Mouse (Mus musculus): ENCODE results near the gene Arap1.

GRCm38 (mm10) chr7:101403831-101404230, 56.0 kb downstream of the Arap1 start:
- TF ChIP-seq CTCF (IDR thresholded peaks at IDR 0.05; ENCODE audit: extremely low read depth, insufficient read depth, insufficient read length, insufficient replicate concordance) (no peak), POLR2A (IDR thresholded peaks at IDR 0.05; ENCODE audit: low read depth, low read length) (no peak)
